Mouse (Mus musculus): ENCODE data around the gene Zfp654. TPM values are rescaled to one million over a fixed set of nuclear protein-coding genes. Genes with fewer than 3 reads are reported as not detected.

Zfp654 gene
- polyA plus RNA-seq, 1 experiment from 2014 or later, result 9.1 TPM

- peaks cover 32% of the 10 kb centered on the region for H3K36me3 ChIP-seq
- H3K4me2 ChIP-seq, result peak overlapping the region; percentile 64
- peak overlapping the region; percentile 94 for H3K9ac ChIP-seq (replicated peaks)
- H3K9me3 ChIP-seq, result no peaks in the 10 kb centered on the region
- H3K27ac ChIP-seq, result peak overlapping the region; percentile 98
- no peak for ATAC-seq (ENCODE audit: insufficient number of reproducible peaks, insufficient read depth, low FRiP score, low TSS enrichment, low read depth)
- peaks cover 15% of the 10 kb centered on the region for H3K4me1 ChIP-seq (replicated peaks)
- WGBS, result 8% methylated on average over 14 of the region's 14 CpGs
- peak overlapping the region; percentile 93 for H3K4me3 ChIP-seq (replicated peaks)
- no peaks in the 10 kb centered on the region for H3K27me3 ChIP-seq
These were observed 1.4 kb upstream of the Zfp654 start for GRCm38 (mm10) chr16:64852891-64853290.

DNA sequence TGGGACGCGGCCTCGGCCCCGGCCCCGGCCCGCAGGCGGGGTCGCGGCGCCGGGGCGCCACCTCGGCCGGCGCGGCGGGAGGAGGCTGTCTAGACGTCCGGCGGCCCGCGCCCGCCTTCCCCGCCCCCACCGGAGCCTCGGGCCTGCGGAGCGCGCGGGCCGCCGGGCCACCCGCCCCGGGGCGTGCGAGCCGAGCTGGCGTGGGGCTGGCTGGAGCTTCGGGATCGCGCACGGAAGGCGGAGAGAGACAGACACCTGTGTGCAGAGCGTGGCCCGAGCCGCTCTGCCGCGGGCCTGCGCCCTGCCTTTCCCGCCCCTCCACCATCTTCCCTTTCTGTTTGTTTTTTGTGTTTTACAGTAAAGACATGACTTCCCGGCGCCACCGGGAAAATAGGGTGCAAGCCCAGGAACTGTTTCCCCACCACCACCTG, 1.0 kb upstream of the Zfp654 start:
- under 1% methylated on average over 40 of the region's 53 CpGs for WGBS
- Histone ChIP-seq H3K27ac (peak overlapping the region; percentile 98), H3K4me2 (peak overlapping the region; percentile 64), H3K9ac (replicated peaks) (peak overlapping the region; percentile 94), H3K4me1 (replicated peaks) (peaks cover 15% of the 10 kb centered on the region), H3K36me3 (peaks cover 28% of the 10 kb centered on the region), H3K27me3 (no peaks in the 10 kb centered on the region), H3K4me3 (replicated peaks) (peak overlapping the region; percentile 93), H3K9me3 (no peaks in the 10 kb centered on the region)
- peak; percentile 7; the same call in 1 of the 2 replicates for ATAC-seq (ENCODE audit: insufficient number of reproducible peaks, insufficient read depth, low FRiP score, low TSS enrichment, low read depth)

DNA sequence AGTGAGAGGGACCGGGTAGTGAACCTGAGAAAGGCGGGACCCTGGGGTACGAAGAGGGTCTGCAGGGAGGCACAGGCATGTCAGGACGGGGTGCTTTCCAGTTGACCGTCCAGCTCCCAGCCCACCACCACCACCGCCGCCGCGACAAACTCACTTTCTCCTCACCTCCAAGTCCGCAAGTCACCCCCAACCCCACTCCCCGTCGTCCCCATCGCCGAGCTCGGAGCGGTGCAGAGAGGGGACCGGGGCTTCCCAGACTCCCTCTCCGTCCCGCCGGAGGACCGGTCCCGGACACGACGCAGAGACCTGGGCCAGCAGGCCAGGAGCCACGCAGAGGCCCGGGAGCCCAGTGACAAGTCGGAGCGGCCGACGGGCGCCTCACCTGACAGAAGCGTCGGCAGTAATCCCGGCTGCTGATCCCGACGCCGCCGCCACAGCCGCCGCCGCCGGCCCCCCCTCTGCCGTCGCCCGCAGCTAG, 328 bp downstream of the Zfp654 start:
- H3K4me3 ChIP-seq (replicated peaks), result peak overlapping the region; percentile 93
- peak overlapping the region; percentile 95 for H3K27ac ChIP-seq
- H3K9me3 ChIP-seq, result no peaks in the 10 kb centered on the region
- no peaks in the 10 kb centered on the region for H3K27me3 ChIP-seq
- H3K36me3 ChIP-seq, result peaks cover 17% of the 10 kb centered on the region
- WGBS, result 0% methylated on average over 37 of the region's 45 CpGs
- ATAC-seq (ENCODE audit: insufficient number of reproducible peaks, insufficient read depth, low FRiP score, low TSS enrichment, low read depth), result peak; percentile 15
- peak overlapping the region; percentile 93 for H3K9ac ChIP-seq (replicated peaks)
- peaks cover 15% of the 10 kb centered on the region for H3K4me1 ChIP-seq (replicated peaks)
- H3K4me2 ChIP-seq, result peak overlapping the region; percentile 96

- H3K27ac ChIP-seq, result peak overlapping the region; percentile 95
- WGBS, result 3% methylated on average over 16 of the region's 16 CpGs
- H3K4me2 ChIP-seq, result peak overlapping the region; percentile 96
- H3K9me3 ChIP-seq, result no peaks in the 10 kb centered on the region
- H3K9ac ChIP-seq (replicated peaks), result peak overlapping the region; percentile 93
- H3K36me3 ChIP-seq, result peaks cover 10% of the 10 kb centered on the region
- H3K27me3 ChIP-seq, result no peaks in the 10 kb centered on the region
- H3K4me1 ChIP-seq (replicated peaks), result peaks cover 15% of the 10 kb centered on the region
- 0 out of 2 replicates have a peak, but pooled peaks have one; percentile 0 for ATAC-seq (ENCODE audit: insufficient number of reproducible peaks, insufficient read depth, low FRiP score, low TSS enrichment, low read depth)
- peak overlapping the region; percentile 93 for H3K4me3 ChIP-seq (replicated peaks)
These were observed 966 bp downstream of the Zfp654 start for GRCm38 (mm10) chr16:64850287-64851084.

GRCm38 (mm10) chr16:64845947-64846346, 5.5 kb downstream of the Zfp654 start:
- Histone ChIP-seq H3K9me3 (no peaks in the 10 kb centered on the region), H3K27ac (no peak overlapping the region), H3K9ac (replicated peaks) (no peak overlapping the region), H3K4me3 (replicated peaks) (no peak overlapping the region), H3K27me3 (no peaks in the 10 kb centered on the region), H3K4me2 (no peak overlapping the region), H3K4me1 (replicated peaks) (peaks cover 3% of the 10 kb centered on the region; the same call in 1 of the 2 replicates), H3K36me3 (no peaks in the 10 kb centered on the region)
- no peak for ATAC-seq (ENCODE audit: insufficient number of reproducible peaks, insufficient read depth, low FRiP score, low TSS enrichment, low read depth)
- 90% methylated on average over 8 of the region's 8 CpGs for WGBS

GRCm38 (mm10) chr16:64842374-64842729, 9.1 kb downstream of the Zfp654 start:
- no peak overlapping the region for H3K4me3 ChIP-seq (replicated peaks)
- no peaks in the 10 kb centered on the region for H3K4me1 ChIP-seq (replicated peaks)
- ATAC-seq (ENCODE audit: insufficient number of reproducible peaks, insufficient read depth, low FRiP score, low TSS enrichment, low read depth), result no peak
- no peaks in the 10 kb centered on the region for H3K9me3 ChIP-seq
- no peaks in the 10 kb centered on the region for H3K36me3 ChIP-seq
- H3K27ac ChIP-seq, result no peak overlapping the region
- no peaks in the 10 kb centered on the region for H3K27me3 ChIP-seq
- no peak overlapping the region for H3K9ac ChIP-seq (replicated peaks)
- no peak overlapping the region for H3K4me2 ChIP-seq
- 96% methylated on average over 3 of the region's 3 CpGs for WGBS

DNA sequence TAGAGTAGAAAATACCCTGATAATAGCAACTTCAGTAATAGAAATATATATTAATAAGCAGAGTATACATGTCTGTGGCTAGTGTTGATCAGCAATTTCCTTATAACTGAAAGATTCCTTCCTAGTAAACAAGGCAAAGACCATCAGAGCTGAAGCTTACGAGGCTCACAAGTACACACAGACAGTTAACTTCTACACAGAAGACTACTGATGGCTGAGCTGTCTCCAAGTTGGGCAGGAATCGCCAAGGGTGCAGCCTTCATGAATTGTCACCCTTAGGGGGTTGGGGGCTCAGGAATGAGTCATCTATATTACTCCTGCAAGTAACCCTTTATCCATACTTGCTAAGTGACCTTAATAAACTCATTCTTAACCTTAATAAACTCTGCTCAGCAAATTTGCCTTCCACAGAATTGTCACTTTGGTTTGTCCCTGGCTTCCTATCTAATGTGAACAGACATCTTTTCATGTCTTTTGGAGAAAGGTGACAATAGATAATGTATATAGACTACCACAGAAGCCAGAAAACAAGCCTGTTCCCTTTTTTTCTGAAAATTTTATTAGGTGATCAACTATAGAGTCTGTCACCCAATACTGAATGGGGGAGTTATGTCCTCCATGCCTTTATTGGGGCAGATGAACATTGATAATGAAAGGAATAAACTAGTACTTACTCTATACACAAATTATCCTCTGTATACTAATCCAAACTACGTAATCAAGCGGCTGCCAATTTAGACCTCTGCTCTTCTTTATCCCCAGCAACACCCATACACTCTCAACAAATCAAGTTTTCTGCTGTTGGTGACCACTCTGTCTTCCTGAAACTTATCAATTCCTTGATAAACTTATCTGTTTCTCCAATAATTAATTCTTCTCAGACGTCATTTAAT, 9.7 kb downstream of the Zfp654 start:
- Histone ChIP-seq H3K4me3 (replicated peaks) (no peak overlapping the region), H3K27me3 (no peaks in the 10 kb centered on the region), H3K27ac (no peak overlapping the region), H3K9me3 (no peaks in the 10 kb centered on the region), H3K36me3 (no peaks in the 10 kb centered on the region), H3K4me1 (replicated peaks) (no peaks in the 10 kb centered on the region), H3K9ac (replicated peaks) (no peak overlapping the region), H3K4me2 (no peak overlapping the region)
- WGBS, result 94% methylated on average over 5 of the region's 5 CpGs
- ATAC-seq (ENCODE audit: insufficient number of reproducible peaks, insufficient read depth, low FRiP score, low TSS enrichment, low read depth), result no peak

DNA sequence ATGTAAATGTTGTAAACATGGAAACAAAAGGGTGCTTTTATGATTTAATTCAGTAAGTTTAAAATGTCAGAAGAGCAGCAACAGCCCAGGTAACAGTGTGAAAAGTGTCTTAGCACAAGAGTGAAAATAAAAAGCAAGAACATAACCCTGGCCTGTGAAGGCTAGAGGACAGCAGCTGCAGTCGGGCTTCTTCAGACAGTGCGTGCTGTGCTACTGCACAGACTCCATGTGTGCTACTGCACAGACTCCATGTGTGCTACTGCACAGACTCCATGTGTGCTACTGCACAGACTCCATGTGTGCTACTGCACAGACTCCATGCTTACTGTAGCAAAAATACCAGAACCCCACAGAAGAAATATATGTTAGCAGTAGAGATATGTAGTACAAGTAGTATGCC, 14.7 kb downstream of the Zfp654 start:
- WGBS, result 82% methylated on average over 2 of the region's 2 CpGs
- no peak overlapping the region for H3K4me3 ChIP-seq (replicated peaks)
- ATAC-seq (ENCODE audit: insufficient number of reproducible peaks, insufficient read depth, low FRiP score, low TSS enrichment, low read depth), result no peak
- H3K4me2 ChIP-seq, result no peak overlapping the region
- H3K36me3 ChIP-seq, result no peaks in the 10 kb centered on the region
- H3K9ac ChIP-seq (replicated peaks), result no peak overlapping the region
- H3K4me1 ChIP-seq (replicated peaks), result no peaks in the 10 kb centered on the region
- H3K27me3 ChIP-seq, result no peaks in the 10 kb centered on the region
- H3K9me3 ChIP-seq, result no peaks in the 10 kb centered on the region
- H3K27ac ChIP-seq, result no peak overlapping the region

GRCm38 (mm10) chr16:64835996-64836545, 15.4 kb downstream of the Zfp654 start:
- no peak for ATAC-seq (ENCODE audit: insufficient number of reproducible peaks, insufficient read depth, low FRiP score, low TSS enrichment, low read depth)
- H3K4me3 ChIP-seq (replicated peaks), result no peak overlapping the region
- no peaks in the 10 kb centered on the region for H3K4me1 ChIP-seq (replicated peaks)
- H3K27ac ChIP-seq, result no peak overlapping the region
- no peaks in the 10 kb centered on the region for H3K9me3 ChIP-seq
- no peaks in the 10 kb centered on the region for H3K27me3 ChIP-seq
- no peak overlapping the region for H3K4me2 ChIP-seq
- H3K36me3 ChIP-seq, result no peaks in the 10 kb centered on the region
- WGBS, result 63% methylated on average over 1 of the region's 1 CpGs
- H3K9ac ChIP-seq (replicated peaks), result no peak overlapping the region

DNA sequence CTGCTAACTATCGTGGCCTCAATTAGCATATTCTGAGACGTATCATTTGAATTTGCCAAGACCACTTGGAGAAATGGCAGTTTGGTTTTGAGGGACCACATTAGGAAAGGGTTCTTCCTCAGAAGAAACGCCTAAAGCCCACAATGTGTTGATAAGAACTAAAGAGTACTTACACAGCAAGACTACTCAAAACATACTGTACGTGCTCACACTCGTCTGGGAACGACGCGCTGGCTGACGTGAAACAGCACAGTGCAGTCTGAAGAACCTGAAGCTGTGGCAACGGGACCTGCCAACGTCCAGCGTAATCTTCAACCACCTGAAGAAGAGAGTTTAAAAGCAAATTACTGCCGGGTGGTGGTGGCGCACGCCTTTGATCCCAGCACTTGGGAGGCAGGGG, 21.2 kb downstream of the Zfp654 start:
- no peaks in the 10 kb centered on the region for H3K9me3 ChIP-seq
- H3K27ac ChIP-seq, result no peak overlapping the region
- no peak for ATAC-seq (ENCODE audit: insufficient number of reproducible peaks, insufficient read depth, low FRiP score, low TSS enrichment, low read depth)
- H3K4me2 ChIP-seq, result no peak overlapping the region
- no peaks in the 10 kb centered on the region for H3K4me1 ChIP-seq (replicated peaks)
- no peak overlapping the region for H3K4me3 ChIP-seq (replicated peaks)
- H3K36me3 ChIP-seq, result peaks cover 17% of the 10 kb centered on the region
- no peaks in the 10 kb centered on the region for H3K27me3 ChIP-seq
- 83% methylated on average over 15 of the region's 15 CpGs for WGBS
- H3K9ac ChIP-seq (replicated peaks), result no peak overlapping the region

- Histone ChIP-seq H3K9ac (replicated peaks) (no peak overlapping the region), H3K4me1 (replicated peaks) (no peaks in the 10 kb centered on the region), H3K27me3 (no peaks in the 10 kb centered on the region), H3K9me3 (no peaks in the 10 kb centered on the region), H3K4me3 (replicated peaks) (no peak overlapping the region), H3K36me3 (peaks cover 13% of the 10 kb centered on the region), H3K27ac (no peak overlapping the region), H3K4me2 (no peak overlapping the region)
- no peak for ATAC-seq (ENCODE audit: insufficient number of reproducible peaks, insufficient read depth, low FRiP score, low TSS enrichment, low read depth)
- WGBS, result 96% methylated on average over 1 of the region's 1 CpGs
These were observed 27.0 kb downstream of the Zfp654 start for GRCm38 (mm10) chr16:64824474-64824873.
